Mouse (Mus musculus) embryonic facial prominence, embryonic 14.5 days (tissue): Measurements from ENCODE around the gene Lhb. TPM values are rescaled to one million over a fixed set of nuclear protein-coding genes. Genes with fewer than 3 reads are reported as not detected.

Source experiments
- ATAC-seq: fragments of 200-750 bp; cut with Nextera tagmentation; 2 replicates; pipeline ENCODE4 v1.8.0; 2017; ENCODE audit warnings: low read depth, moderate number of reproducible peaks, moderate TSS enrichment
- DNase-seq: peaks from one replicate; pipeline ENCODE4 v3.0.0-alpha.2; 2015; ENCODE audit warnings: low spot score
- H3K27ac ChIP-seq: fragments of 300-500 bp; sonication (generic); replicated peaks from 2 replicates; pipeline ENCODE4 v1.5.1; 2014; ENCODE audit warnings: low read depth, mild to moderate bottlenecking, low read length, moderate library complexity
- H3K27me3 ChIP-seq: fragments of 300-500 bp; sonication (generic); replicated peaks from 2 replicates; pipeline ENCODE4 v1.6.1; 2014; ENCODE audit warnings: low read length; ENCODE audit not compliant: control insufficient read depth, insufficient read depth
- H3K36me3 ChIP-seq: fragments of 300-500 bp; sonication (generic); 2 replicates; pipeline ENCODE4 v1.6.1; 2014; ENCODE audit warnings: low read length, mixed read lengths; ENCODE audit not compliant: control insufficient read depth, insufficient read depth
- H3K4me1 ChIP-seq: fragments of 300-500 bp; sonication (generic); 2 replicates; pipeline ENCODE4 v1.6.1; 2014; ENCODE audit warnings: antibody characterized with exemption, low read length; ENCODE audit not compliant: control insufficient read depth, insufficient read depth
- H3K4me2 ChIP-seq: fragments of 300-500 bp; sonication (generic); 2 replicates; pipeline ENCODE4 v1.6.1; 2014; ENCODE audit warnings: low read depth, mild to moderate bottlenecking, low read length, moderate library complexity, mixed read lengths
- H3K4me3 ChIP-seq: fragments of 300-500 bp; sonication (generic); 2 replicates; pipeline ENCODE4 v1.5.1; 2014; ENCODE audit warnings: low read depth, mild to moderate bottlenecking, low read length
- H3K9ac ChIP-seq: fragments of 300-500 bp; sonication (generic); 2 replicates; pipeline ENCODE4 v1.6.1; 2014; ENCODE audit warnings: low read depth, mild to moderate bottlenecking, low read length, moderate library complexity, mixed read lengths
- H3K9me3 ChIP-seq: fragments of 300-500 bp; sonication (generic); 2 replicates; pipeline ENCODE4 v1.6.1; 2016; ENCODE audit warnings: low read length; ENCODE audit not compliant: control insufficient read depth
- WGBS: fragments of 180-500 bp; shearing (Covaris S2); extraction: QIAGEN DNeasy Blood & Tissue Kit; methylation state at CpG from one replicate; pipeline ENCODE4 v1.1.7; 2014; 5-methylcytosine and 5-hydroxymethylcytosine counted together
- polyA plus RNA-seq: library from polyadenylated mRNA; unstranded; fragments of >200 nt; fragmentation: Nextera tagmentation; extraction: Ambion mirVana; gene quantifications from 2 replicates; pipeline ENCODE4 v1.2.1, GENCODE M21; 2014

Lhb gene
- polyA plus RNA-seq, 1 experiment from 2014 or later: 1.4 TPM

- peaks cover 29% of the 10 kb centered on the region; the same call in 1 of the 2 replicates for H3K36me3 ChIP-seq
- H3K27ac ChIP-seq: no peak within 1 kb of the TSS
- H3K27me3 ChIP-seq: no peaks in the 10 kb centered on the region
- peak within 1 kb of the TSS; percentile 48; the same call in 1 of the 2 replicates for H3K9ac ChIP-seq
- ATAC-seq (peak; percentile 34; the same call in 1 of the 2 replicates), DNase-seq (peak; percentile 87)
- H3K4me1 ChIP-seq: peaks cover 31% of the 10 kb centered on the region
- H3K4me2 ChIP-seq: peak within 1 kb of the TSS; percentile 39
- no peak within 1 kb of the TSS for H3K4me3 ChIP-seq
- WGBS: 7% methylated on average over 16 of the region's 19 CpGs
- no peaks in the 10 kb centered on the region for H3K9me3 ChIP-seq
Measured at GRCm38 (mm10) chr7:45437521-45438276, 17.1 kb downstream of the Lhb start, which contains the start of gene Ruvbl2. Ruvbl2 (minus strand) TSS chr7:45438096.

- no peaks in the 10 kb centered on the region for H3K27me3 ChIP-seq
- no peak overlapping the region for H3K9ac ChIP-seq
- H3K4me1 ChIP-seq: no peaks in the 10 kb centered on the region
- 88% methylated on average over 22 of the region's 22 CpGs for WGBS
- H3K9me3 ChIP-seq: no peaks in the 10 kb centered on the region
- no peak overlapping the region for H3K4me3 ChIP-seq
- H3K4me2 ChIP-seq: no peak overlapping the region
- ATAC-seq (no peak), DNase-seq (no peak)
- H3K27ac ChIP-seq: no peak overlapping the region
- H3K36me3 ChIP-seq: peaks cover 63% of the 10 kb centered on the region
Measured at GRCm38 (mm10) chr7:45443526-45444420, 23.2 kb downstream of the Lhb start.

- Histone ChIP-seq H3K36me3 (peaks cover 58% of the 10 kb centered on the region), H3K4me3 (no peak overlapping the region), H3K27ac (no peak overlapping the region), H3K4me2 (no peak overlapping the region), H3K9ac (no peak overlapping the region), H3K9me3 (no peaks in the 10 kb centered on the region), H3K27me3 (no peaks in the 10 kb centered on the region), H3K4me1 (no peaks in the 10 kb centered on the region)
- ATAC-seq: no peak
- DNase-seq: no peak
Measured at GRCm38 (mm10) chr7:45446589-45446988, 26.0 kb downstream of the Lhb start.

GRCm38 (mm10) chr7:45447325-45447990 lies 26.8 kb downstream of the Lhb start:
- Histone ChIP-seq H3K27me3 (no peaks in the 10 kb centered on the region), H3K4me2 (no peak overlapping the region), H3K4me3 (no peak overlapping the region), H3K9me3 (no peaks in the 10 kb centered on the region), H3K9ac (peak overlapping the region; percentile 25; the same call in 1 of the 2 replicates), H3K4me1 (no peaks in the 10 kb centered on the region), H3K27ac (0 out of 2 replicates have a peak overlapping the region, but pooled peaks have one; percentile 5), H3K36me3 (peaks cover 60% of the 10 kb centered on the region)
- DNase-seq (peak; percentile 60), ATAC-seq (0 out of 2 replicates have a peak, but pooled peaks have one; percentile 14)
- WGBS: 36% methylated on average over 11 of the region's 11 CpGs

GRCm38 (mm10) chr7:45449974-45450373 lies 29.4 kb downstream of the Lhb start:
- Histone ChIP-seq H3K27me3 (no peaks in the 10 kb centered on the region), H3K4me1 (no peaks in the 10 kb centered on the region), H3K27ac (no peak overlapping the region), H3K9me3 (no peaks in the 10 kb centered on the region), H3K9ac (no peak overlapping the region), H3K36me3 (peaks cover 55% of the 10 kb centered on the region), H3K4me3 (no peak overlapping the region), H3K4me2 (no peak overlapping the region)
- ATAC-seq (no peak), DNase-seq (no peak)
- 91% methylated on average over 1 of the region's 1 CpGs for WGBS

GRCm38 (mm10) chr7:45451344-45451982 lies 30.8 kb downstream of the Lhb start:
- Histone ChIP-seq H3K4me2 (no peak overlapping the region), H3K36me3 (peaks cover 67% of the 10 kb centered on the region), H3K27me3 (no peaks in the 10 kb centered on the region), H3K4me1 (no peaks in the 10 kb centered on the region), H3K9me3 (no peaks in the 10 kb centered on the region), H3K4me3 (no peak overlapping the region), H3K27ac (no peak overlapping the region), H3K9ac (no peak overlapping the region)
- DNase-seq (peak; percentile 80), ATAC-seq (peak; percentile 70)
- WGBS: 55% methylated on average over 23 of the region's 23 CpGs

DNA sequence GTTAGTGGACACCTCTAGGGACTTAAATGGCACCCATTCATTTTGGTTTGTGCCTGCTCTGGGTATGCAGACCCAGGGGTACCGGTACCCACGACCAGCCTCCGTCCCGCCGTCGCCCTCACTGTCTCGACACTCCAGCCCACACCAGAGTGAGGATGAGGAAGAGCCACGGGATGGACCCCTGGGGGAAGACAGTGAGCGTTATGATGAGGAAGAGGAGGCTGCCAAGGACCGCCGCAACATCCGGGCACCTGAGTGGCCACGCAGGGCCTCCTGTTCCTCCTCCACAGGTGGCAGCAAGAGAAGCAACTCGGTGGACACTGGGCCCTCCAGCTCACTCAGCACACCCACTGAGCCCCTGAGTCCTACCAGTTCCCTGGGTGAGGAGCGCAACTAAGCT lies 34.4 kb downstream of the Lhb start:
- Histone ChIP-seq H3K4me1 (peaks cover 8% of the 10 kb centered on the region), H3K9ac (no peak overlapping the region), H3K27ac (no peak overlapping the region), H3K4me2 (no peak overlapping the region), H3K36me3 (peaks cover 67% of the 10 kb centered on the region), H3K9me3 (no peaks in the 10 kb centered on the region), H3K27me3 (no peaks in the 10 kb centered on the region), H3K4me3 (no peak overlapping the region)
- WGBS: 88% methylated on average over 15 of the region's 15 CpGs
- DNase-seq (no peak), ATAC-seq (no peak)
